Mouse (Mus musculus) left cerebral cortex, postnatal 10 days (tissue): ENCODE measurements around the gene Ptger4. TPM values are rescaled to one million over a fixed set of nuclear protein-coding genes. Genes with fewer than 3 reads are reported as not detected.
A peak's percentile ranks its signal among the peaks of the same experiment; 100 is the strongest.

Experiments
- DNase-seq, 2 experiments: peaks; one replicate each; pipeline ENCODE4 v3.0.0; 2021 to 2022; ENCODE audit warnings: low spot score in 2 of 2, mixed read lengths in 1 of 2; ENCODE audit errors: extremely low spot score in 1 of 2
- intact Hi-C: fragments of 180-260 bp; cut with DNase I; formaldehyde crosslinking; loops from one replicate; pipeline ENCODE4 v1.15.1; 2025
- total RNA-seq, 2 experiments: library from RNA; stranded (reverse); gene quantifications; 2 replicates each; pipeline ENCODE4 v1.2.3; 2021

Gene Ptger4
- total RNA-seq, 2 experiments from 2014 or later: 2.4 to 2.9 TPM

DNA sequence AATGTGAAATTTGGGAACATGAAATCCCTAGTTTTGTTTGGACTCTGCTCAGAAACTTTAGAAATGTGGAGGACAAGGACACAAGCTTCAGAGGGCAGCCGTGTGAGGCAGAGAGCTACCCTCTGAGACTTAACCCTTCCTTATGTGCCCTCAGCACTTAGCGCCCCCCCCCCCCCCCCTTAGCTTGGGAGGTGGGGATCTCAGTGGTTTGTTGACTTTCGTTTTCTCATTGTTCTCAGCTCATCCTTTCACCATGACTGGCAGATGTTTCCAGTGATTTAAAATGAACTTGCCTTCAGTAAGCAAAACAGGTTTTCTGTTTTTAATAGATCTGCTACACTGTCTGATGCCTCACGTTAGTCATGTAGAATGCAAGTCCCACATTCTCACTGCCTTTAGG lies 56.9 kb downstream of the Ptger4 start:
- intact Hi-C loops: loop anchor here (5.0 kb wide), 1 partner anchor 70 kb away; the partner anchor contains the start of gene Rpl37
- no peak for DNase-seq

DNA sequence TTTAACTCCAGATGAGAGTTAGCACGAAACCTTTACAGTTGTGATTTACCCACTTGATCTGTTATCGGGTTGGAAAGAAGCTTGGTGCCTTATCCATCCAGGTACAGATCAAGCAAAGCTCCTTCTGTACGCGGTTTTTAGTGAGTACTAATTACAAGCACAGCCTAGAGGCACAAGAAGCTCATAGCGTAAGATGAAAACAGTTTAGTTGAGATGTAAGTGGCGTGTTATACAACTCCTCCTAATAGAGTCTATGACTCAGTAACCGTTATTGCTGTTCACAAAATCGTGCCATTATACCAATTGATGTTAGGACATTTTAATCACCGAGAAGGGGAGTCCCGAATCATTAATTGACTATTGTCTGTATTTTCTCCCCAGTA lies 57.7 kb downstream of the Ptger4 start:
- intact Hi-C loops: loop anchor here (5.0 kb wide), 1 partner anchor 69 kb away; the partner anchor contains the start of gene Rpl37
- DNase-seq: no peak

GRCm38 (mm10) chr15:5185366-5186292 lies 58.4 kb downstream of the Ptger4 start, which contains the start of gene Ttc33:
Gene Ttc33, plus strand, starts transcription at chr15:5185525.
- intact Hi-C loops: loop anchor here (5.0 kb wide), 1 partner anchor 68 kb away; the partner anchor contains the start of gene Rpl37
- DNase-seq: peak; percentile 70 to 84

DNA sequence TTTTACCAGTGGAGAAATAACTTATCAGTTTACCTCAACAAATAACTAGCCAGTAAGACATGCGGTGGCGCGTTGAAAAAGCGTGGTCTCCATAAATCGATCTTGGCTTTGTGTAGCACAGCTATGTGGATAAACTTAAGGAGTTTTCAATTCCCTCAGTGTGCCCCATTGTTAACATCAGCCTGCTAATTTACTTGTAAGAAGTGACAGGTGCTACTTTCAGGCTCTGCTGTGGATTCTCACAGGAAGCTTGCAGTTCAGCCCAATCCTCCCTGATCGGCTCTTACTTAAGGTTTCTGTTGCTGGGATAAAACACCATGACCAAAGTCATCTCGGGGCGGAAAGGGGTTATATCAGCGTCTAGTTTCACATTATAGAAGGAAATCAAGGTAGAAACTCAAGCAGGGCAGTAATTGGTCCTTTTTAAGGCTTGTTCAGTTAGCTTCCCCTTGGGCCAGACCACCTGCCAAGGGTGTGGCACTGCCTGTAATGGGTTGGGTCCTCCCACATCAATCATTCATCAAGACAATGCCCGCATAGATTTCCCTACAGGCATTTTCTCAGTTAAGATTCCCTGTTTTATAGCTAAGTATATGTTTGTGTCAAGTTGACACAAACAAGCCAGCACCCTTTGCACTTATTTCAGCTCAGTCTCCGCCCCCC lies 59.2 kb downstream of the Ptger4 start:
- intact Hi-C loops: loop anchor here (5.0 kb wide), 1 partner anchor 67 kb away; the partner anchor contains the start of gene Rpl37
- no peak for DNase-seq

- intact Hi-C loops: no loop called here
- DNase-seq: no peak
These were observed 70.7 kb downstream of the Ptger4 start for GRCm38 (mm10) chr15:5173217-5173820.

DNA sequence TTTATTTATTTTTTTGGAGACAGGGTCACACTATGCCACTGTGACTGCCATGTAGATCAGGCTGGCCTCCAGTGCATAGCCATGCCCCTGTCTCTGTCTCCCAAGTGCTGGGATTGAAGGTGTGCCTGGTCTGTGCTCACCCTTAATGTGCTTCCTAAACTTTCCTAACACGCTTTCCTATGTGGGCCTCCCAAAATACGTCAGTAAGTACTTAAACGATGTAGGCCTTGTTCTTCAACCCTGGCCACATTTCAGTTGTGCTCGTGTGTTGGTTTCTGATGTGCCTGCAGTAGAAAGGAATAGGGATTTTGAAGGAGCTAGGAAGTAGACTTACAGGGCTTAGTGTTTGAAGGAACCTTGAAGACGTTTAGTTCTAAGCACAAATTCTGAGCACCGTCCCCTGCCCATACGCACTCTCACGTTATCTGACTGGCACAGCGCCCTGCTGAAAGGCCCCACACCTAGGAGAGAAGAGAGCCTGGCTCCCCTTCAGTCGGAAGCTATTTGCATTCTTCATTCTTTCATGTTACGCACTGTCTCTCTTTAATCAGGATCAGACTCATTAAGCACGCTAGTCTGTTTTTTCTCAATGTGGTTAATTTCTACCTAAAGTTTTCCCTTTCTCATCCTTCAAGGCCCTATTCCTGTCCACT lies 78.7 kb downstream of the Ptger4 start:
- no peak for DNase-seq
- intact Hi-C loops: no loop called here

GRCm38 (mm10) chr15:5158827-5159226 lies 85.2 kb downstream of the Ptger4 start:
- no peak for DNase-seq
- intact Hi-C loops: no loop called here

DNA sequence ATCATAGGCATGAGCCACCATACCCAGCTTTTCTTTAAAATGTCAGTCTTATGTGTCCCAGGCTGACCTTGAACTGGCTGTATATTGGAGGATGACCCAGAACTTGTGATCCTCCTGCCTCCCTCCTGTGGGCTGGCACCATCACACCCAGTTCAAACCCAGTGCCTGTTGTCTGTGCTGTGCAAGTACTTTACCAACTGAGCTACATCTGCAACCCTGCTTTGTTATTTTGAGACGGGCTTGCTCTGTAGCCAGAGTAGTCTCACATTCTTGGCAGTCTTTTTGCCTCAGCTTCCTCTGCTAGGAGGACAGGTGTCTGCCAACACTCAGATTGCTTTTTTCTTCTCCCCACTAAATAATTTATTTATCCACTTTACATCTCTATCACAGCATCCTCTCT lies 86.6 kb downstream of the Ptger4 start:
- intact Hi-C loops: no loop called here
- no peak for DNase-seq

Other genes with a start within 250 kb of the Ptger4 start
- gene C7, start 180.4 kb downstream of the Ptger4 start, total RNA-seq: under 1 TPM; 0.47 to 0.81 TPM
- under 1 TPM; 0.73 to 0.88 TPM for gene Card6, start 135.6 kb downstream of the Ptger4 start, total RNA-seq
- gene Rpl37, start 127.5 kb downstream of the Ptger4 start, total RNA-seq: 100 to 1,000 TPM; 247 to 251 TPM
- gene Prkaa1, start 100.3 kb downstream of the Ptger4 start, total RNA-seq: 10 to 100 TPM; 15.7 to 18.2 TPM
- 10 to 100 TPM; 47.3 to 47.8 TPM for gene Ttc33, start 58.7 kb downstream of the Ptger4 start, total RNA-seq